Mouse (Mus musculus) telencephalon, adult 2 months (tissue): ENCODE results near the gene Lamc3.
"Not testable (repeated sequence)": the region's sequence is repeated elsewhere in the genome, so short reads cannot be mapped to it uniquely, and the experiment has no call there.

ENCODE experiments used
- DNase-seq: peaks from one replicate; pipeline ENCODE4 v3.0.0-alpha.2; 2011; ENCODE audit warnings: low read depth, low spot score

Lamc3 gene

DNA sequence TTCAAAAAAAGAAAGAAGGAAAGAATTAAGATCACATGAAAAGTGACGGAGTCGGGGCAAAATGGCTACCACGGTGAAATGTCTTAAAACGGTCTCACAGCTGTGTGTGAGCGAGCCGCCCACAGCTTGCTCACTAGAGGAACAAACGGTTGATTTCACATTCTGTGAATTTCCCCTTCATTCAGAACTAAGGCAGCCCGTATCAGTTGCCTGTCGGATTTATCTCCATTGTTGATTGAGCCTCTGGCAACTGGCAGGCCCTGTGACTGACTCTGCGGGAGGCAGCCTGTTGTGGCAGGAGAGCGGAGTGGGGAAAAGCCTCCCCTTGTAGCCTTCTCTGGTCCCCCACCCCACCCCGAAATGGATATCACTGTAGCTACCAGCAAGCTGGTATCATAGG is 10.6 kb upstream of the Lamc3 start:
- peak; percentile 27 for DNase-seq

DNA sequence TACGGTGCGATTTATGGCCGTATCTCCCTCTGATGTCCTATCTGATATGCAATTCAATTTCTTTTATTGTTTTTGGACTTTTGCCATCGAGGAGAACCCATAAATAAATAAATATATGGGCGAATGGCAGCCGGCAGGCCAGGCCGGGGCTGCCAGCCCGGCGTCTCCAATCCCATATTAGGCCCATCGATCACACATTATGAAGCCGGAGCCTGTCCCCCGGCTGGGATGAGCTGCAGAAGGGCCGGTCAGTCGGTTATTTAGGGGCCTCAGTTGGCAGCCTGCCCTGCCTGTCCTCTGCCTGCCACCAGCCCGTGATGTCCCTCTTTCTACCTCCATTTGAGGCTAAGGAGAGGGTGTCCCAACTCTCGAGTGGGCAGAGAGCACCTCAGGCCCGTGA is 8.5 kb upstream of the Lamc3 start:
- DNase-seq, result no peak

DNA sequence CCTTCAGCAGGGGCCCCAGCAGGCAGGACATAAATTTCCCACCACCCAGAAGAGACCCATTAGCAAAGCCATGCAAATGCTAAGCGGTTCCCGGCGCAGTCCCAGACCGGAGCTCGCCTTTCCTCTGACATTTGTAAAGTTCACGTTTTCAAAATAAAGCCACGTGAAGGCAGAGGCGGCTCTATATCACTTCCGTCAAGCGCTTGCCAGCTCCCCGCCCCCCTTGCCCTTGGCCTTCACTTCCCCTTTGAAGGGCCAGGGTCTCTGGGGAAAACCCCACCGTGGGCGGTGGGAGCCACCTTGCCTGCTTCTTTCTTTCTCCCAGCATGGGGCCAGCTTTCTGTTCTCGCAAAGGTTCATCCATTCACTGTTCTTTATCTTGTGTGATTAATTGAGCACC is 6.2 kb upstream of the Lamc3 start:
- DNase-seq, result no peak

DNA sequence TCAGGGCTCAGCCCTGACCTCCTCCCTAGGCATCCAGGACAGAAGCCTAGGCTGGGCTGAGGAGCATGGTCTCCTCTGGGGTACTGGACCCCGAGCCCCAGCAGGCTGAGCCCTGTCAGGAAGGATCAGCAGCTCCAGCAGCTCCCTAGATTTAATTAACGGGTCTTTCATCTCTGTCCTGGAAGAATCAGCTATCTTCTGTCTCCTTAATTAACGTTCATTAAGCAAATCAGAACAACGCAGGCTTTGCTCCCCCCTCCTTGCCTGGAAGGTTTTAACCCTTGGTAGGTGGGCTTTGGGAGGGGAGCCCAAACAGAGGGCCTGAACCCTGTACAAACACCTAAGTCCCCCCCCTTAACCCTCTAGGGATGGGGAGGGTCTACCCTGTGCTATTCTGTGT is 4.0 kb upstream of the Lamc3 start:
- no peak for DNase-seq

DNA sequence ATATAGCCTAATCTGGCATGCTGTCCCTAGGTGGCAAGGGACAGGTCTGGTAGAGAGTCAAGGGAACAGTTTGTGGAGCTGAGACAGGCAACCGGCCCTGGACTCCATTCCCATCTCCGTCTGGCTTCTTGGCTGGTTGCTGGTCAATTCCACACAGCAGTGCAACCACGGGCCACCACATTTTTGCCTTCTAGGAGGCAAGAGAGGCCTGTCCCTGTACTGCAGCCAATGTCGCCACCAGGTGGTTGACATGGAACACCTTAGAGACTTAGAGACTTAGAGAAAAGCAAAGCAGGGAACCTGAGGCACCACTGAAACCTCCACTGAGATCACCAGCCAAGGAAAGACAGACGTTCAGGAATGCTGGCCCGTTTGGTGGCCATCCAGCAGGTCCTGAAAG is 2.3 kb upstream of the Lamc3 start:
- DNase-seq, result no peak

DNA sequence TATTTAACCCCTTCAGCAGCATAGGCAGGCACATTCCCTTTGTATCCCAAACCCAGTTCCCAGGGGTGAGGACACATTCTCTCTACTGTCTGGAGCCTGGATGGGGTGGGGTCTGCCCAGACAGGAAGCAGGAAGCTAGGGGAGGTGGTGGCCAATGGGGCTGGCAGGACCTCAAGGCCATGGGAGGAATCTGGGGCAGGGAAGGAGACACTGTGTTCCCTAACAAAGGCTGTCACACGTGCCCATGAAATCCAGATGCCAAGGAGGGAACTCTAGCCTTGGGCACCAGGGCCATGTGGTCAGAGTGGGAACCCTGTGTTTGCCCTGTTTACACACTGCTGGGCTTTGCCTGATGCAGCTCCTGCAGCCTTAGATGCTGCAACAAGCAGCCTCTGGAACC is 1.8 kb downstream of the Lamc3 start:
- DNase-seq, result no peak

DNA sequence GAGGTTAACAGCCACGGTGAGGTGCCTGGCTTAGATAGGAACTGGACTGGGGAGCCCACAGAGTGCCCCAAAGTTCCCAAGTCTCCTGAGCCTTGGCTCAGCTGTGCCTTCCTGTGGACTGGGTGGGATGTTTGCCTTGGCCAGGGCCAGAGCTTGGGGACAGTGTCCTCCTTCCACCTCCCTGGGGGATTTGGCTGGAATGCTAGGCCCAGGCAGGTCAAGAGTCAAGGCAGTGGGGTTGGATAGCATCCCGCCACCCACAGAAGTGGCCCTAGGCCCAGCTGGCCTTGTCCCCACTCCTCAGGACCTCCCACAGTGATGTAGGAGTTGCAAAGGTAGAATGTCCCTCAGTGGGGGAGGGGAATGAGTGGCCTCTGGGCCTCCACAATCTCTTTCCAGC is 4.1 kb downstream of the Lamc3 start:
- no peak for DNase-seq

DNA sequence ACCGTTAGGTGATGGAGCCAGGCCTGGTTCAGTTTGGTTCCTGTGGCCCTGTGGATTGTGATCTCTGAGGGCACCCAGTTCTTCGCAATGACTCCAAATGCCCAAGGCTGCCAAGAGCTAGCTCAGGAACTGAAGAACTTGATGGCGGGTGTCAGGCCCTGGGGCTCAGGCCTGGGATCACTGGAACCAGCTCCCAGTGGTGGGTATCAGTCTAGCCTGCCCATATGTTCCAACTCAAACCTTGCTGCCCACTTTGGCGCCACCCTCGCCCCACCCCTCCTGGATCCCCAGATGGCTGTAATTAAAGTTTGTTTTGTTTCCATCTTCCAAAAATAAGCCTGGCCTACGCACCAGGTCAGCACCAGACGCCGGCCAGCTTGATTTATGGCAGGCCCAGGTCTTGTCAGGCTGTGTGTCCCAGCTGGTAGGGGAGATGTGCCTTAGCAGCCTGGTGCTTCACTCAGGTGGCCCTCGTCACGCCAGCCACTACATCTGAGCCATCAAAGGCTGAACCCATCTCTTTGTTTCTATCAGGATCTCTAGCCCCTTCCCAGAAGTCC is 6.1 kb downstream of the Lamc3 start:
- DNase-seq, result no peak

DNA sequence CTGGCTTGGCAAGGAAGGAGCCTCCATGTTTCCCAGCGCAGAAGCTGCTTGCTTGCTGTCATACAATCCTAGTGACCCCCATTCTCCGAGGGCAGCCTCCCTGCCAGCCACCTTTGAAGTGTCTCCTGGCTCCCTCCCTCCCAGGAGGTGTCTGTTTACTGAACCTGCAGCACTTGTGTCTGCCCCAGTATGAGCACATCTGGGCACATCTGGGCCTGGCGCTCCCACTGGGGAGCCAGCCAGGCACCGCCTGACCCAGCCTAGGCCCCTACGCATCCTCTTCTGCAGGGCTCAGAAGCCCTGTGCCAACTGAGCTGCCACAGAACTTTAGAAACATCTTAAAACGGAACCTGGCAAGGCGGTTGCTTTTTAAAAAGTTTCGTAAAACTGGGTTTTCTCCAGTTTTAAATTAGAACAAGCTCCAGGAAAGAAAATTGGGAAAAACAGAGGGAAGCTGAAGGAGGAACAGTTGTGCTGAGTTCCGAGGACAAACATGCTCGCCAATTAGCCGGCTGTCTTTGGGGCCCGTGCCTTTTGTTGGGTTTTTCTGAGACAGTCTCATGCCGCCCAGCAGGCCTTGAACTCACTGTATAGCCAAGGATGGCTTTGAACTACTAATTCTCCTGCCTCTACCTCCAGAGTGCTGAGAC is 7.3 kb downstream of the Lamc3 start:
- peak; percentile 74 for DNase-seq

DNA sequence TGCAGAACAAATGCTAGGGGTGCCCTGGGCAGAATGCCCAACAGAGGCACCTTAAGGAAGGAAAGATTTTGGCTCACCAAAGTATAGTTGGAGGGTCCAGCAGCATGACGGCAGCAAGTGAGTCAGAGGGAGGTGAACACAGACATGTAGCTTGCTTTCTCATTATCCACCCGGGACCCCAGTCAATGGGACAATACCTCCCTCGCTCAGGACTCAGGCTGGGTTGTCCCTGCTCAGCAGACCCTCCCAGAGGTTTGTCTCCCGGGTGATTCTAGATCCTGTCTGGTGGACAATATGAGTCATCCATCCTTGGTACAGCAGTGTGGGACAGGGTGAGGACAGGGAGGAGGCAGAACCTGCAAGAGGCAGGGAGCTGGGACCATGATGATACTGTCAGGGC is 13.8 kb downstream of the Lamc3 start:
- DNase-seq, result no peak

DNA sequence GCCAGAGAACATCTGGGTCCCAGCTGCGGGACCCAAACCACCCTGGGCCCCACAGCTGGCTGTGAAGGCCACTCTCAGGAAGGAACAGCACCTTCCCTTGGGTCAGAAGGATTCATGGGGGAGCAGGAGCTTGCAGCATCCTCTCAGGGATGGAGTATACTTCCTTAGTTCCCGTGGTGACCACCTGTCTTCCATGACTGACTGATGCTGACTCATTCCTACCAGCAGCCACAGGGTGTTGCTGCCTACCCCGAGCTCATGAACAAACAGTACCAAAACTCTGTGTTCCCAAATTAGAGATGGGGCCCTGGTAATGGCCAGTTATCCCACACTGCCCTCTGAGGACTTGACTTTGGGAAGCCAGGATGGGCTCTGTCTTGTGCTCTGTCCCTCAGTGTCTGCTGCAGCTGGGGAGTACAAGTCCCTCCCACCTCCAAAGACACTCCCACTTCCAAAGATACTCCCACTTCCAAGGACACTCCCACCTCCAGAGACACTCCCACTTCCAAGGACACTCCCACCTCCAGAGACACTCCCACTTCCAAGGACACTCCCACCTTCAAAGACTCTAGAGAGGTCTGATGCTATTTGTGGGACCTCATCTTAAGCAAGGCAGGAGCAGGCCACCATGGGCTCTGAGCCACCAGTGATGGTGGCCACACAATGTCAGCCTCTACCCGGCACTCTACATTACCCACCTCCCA is 14.7 kb downstream of the Lamc3 start:
- no peak for DNase-seq

DNA sequence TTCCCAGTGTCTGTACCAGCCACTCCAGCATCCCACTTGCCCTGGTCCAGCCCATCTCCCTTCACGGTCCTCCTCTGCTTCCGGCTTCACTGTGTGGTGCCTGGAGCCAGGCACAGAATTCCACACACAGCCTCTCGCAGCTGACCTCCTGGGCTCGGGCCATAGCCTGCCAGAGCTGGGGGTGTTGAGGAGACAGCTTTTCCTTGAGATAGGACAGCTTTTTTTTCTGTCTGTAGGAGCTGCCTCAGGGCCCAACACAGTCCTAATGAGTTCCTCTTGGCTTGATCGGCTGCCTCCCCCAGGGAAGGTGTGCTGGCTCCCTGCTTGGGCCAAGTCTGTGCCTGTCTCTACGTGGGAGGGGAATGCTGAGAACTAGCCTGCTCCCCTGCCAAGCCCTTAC is 17.0 kb downstream of the Lamc3 start:
- DNase-seq, result no peak

DNA sequence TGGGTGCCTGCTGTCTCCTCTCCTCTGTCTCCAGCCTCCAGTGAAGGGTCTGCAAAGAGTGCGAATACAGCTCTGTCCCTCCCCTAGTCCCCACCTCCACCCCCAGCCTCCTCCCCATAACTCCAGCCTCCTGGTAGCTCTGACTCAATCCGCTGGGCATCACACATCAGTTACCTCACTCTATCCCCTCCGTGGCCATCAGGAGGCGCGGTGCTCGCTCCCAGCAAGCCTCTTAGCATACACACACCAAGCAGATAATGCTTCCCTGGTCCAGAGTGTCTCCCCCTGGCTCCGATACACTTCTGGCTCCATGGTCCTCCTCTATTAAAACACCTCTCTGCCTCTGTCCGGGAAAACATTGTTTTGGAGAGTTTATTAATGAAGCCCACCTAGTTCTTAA is 17.5 kb downstream of the Lamc3 start:
- no peak for DNase-seq

DNA sequence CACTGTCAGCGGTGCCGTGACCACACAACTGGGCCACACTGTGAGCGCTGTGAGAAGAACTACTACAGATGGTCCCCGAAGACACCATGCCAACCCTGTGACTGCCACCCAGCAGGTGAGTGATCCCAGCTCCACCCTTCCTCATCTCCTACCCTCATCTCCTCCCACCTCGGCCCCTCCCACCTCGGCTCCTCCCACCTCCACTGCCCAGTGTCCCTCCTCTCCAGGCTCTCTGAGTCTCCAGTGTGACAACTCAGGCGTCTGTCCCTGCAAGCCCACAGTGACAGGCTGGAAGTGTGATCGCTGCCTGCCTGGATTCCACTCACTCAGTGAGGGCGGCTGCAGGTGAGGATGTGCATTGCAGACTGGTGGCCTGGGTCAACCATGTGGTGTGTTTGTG is 18.6 kb downstream of the Lamc3 start:
- no peak for DNase-seq

DNA sequence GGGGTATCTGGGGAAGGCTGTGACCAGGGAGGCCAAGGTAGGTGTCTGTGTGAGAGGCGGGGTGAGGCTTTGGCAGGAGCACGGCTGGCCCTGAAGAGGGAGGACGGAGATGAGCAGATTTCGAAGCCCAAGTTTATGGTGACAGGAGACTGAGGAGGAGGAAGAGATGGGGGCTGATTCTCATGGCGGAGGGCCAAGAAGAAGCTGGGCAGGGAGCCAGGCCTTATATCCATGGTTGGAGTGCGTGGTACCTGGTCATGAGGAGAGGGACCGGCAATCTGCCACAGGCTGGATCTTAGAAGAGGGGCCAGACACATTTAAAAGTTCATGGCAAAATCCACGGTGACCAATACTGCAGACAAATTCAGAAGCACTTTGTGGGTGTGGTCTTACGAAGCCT is 19.3 kb downstream of the Lamc3 start:
- DNase-seq, result no peak

DNA sequence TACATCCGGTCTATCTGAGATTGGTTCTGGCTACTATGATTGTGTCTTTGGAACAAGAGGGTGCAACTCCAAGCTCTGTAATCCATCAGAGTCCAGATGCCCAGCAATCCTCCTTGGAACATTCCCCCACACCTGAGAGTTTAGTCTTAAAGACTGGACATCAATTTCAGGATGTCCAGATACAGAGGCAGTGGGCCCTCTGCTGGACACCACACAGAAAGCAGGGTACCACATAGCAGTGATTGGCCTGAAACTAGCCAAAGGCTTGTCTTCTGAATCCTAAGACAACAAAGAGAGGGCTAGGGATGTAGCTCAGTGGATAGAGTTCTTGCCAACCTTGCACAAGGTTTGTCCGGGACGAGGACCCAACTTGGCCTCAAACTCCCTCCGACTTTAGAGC is 25.5 kb downstream of the Lamc3 start:
- no peak for DNase-seq

DNA sequence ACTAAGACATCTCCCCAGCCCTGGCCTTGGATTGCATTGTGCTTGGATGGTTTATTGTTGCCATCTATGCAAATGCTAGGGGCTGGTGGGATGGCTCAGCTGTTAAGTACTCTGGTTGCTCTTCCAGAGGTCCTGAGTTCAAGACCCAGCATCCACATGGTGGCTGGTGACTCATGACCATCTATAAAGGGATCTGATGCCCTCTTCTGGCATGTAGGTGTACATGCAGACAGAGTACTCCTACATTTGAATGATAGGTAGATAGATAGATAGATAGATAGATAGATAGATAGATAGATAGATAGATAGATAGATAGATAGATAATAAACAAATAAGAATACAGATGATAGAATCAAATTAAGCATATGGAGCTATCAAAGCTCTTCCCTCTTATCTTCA is 27.1 kb downstream of the Lamc3 start:
- not testable (repeated sequence) for DNase-seq

DNA sequence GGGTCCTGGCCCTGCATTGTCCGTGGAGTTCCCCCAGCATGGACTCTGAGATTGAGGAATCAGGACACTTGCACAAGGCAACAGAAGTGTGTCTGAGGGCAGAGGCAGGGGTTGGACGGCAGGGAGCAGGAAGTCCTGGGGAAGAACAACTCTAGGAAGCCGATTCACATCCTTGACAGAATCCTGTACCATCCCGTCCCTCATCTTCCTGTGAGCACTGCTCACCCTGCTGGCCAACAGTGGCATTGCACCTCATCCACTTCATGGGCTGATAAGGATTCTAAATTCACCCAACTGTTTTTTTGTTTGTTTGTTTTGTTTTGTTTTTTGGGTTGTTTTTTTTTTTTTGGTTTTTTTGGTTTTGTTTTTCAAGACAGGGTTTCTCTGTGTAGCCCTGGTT is 28.0 kb downstream of the Lamc3 start:
- peak; percentile 28 for DNase-seq

DNA sequence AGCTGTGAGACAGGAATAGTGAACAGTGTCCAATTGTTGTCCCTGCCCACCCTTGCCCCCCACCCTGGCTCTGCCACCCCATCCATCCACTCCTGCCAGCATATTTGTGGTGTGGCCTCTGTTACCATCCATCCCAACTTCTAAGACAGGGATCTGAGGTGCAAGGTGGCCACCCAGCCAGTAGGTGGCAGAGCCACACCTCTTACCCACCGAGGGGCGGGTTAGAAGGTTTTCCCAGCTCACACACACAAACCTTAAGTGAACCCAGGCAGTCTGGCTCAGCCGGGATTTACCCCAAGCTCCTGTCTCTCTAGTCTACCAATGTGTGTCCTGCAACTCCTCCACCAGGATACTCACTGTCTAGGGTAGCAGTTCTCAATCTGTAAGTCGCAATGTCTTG is 30.5 kb downstream of the Lamc3 start:
- DNase-seq, result no peak

DNA sequence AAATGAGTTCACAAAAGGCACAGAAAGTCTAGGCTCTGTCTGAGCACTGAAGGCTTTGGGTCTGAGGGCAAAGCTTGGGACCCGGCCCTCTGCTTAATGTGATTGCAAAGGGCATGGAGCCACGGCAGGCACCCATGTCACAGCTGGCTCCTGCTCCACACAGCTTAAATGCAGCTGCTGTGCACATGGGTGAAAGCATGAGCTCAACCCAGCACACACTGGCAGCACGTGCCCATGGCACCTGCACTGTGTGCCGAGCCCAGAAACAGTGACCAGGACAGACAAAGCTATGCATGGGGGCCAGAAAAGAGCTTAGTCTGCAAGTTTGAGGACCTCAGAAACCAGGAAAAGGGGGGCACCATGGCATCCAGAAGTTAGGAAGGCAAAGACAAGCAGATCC is 36.6 kb downstream of the Lamc3 start:
- no peak for DNase-seq

DNA sequence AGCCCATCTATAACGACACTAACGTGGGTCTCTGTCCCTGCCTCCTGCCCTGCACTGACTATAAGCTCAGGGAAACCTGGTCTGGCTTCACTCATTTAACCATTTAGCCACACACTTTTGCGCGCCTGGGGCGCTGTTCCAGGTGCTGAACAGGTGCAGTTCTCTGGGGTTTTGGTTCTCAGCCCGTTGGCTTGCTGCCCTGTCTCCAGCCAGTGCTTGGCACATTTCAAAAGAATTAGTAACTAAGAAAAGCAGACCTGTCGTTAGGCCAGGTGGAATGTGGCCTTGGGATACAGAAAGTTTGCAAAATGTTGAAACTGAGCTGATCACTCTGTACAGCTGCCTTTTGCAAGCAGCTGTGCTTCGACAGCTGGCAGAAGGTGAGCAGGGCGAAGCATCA is 37.7 kb downstream of the Lamc3 start:
- DNase-seq, result no peak

DNA sequence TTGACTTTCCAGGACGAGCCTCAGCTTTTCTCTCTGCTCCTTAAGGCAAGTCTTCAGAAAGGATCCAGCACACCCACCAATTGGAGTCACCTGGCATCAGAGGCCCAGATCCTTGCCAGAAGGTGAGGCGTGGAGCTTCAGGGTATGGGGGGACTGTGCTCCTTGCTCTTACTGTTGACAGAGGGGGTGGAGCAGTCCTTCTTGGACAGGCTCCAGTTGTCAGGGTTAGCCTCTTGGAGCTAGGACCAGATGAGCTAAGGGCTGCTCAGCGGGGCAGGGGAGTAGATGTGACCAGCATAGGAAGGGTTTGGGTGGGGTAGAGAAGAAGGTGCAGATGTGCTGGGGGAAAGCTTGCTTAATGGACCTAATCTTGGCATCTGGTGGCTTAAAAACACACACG is 38.8 kb downstream of the Lamc3 start:
- no peak for DNase-seq

DNA sequence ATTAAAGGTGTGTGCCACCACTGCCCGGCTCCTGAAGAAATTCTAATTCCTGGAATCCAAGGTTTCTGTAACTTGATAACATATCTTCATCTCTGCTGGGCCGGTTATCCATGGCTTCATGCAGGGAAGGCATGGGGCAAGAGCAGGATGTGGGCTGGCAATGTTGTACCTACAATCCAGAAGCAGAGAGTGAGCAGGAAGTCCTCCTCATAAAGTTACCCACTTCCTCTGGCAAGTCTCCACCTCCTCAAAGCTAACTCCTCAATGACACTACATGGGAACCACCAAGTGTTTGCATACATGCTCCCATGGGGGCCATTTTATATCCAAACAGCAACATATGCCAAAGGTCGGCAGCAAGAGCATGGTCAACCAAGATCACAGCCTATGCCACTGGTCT is 42.6 kb downstream of the Lamc3 start:
- DNase-seq, result no peak

DNA sequence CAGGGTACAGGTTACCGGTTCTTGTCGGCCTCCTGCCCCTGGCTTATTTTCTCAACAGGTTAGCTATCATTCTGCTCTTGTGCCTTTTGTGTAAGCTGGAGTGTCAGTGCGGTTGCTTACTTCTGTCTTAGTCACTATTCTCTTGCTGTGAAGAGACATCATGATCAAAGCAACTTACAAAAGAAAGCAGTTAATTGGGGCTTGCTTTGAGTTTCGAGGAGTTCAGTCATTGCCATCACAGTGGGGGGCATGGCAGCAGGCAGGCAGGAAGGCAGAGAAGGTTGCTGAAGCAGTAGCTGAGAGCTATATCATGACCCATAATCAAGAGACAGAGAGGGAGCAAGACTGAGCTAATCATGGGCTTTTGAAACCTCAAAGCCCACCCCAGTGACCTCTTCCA is 47.5 kb downstream of the Lamc3 start:
- DNase-seq, result no peak
